Mouse (Mus musculus): Measurements from ENCODE around the gene Gadl1. TPM values are rescaled to one million over a fixed set of nuclear protein-coding genes. Genes with fewer than 3 reads are reported as not detected.

Gene Gadl1
- total and polyA plus RNA-seq, 2 experiments from 2014 or later: 0.19 to 0.50 TPM

GRCm38 (mm10) chr9:116108729-116109128, 199.5 kb downstream of the Gadl1 start:
- no peak for TF ChIP-seq CTCF (IDR thresholded peaks at IDR 0.05; ENCODE audit: low read depth)
- Histone ChIP-seq H3K4me2 (ENCODE audit: low read depth) (no peak overlapping the region), H3K36me3 (ENCODE audit: insufficient read depth) (no peaks in the 10 kb centered on the region), H3K9me3 (ENCODE audit: low read length) (no peaks in the 10 kb centered on the region), H3K27ac (ENCODE audit: low read depth, low read length) (no peak overlapping the region), H3K4me3 (ENCODE audit: low read depth, low read length) (no peak overlapping the region), H3K27me3 (ENCODE audit: insufficient read depth, low read length) (no peaks in the 10 kb centered on the region), H3K9ac (no peak overlapping the region), H3K4me1 (ENCODE audit: insufficient read depth) (no peaks in the 10 kb centered on the region)
- 75% methylated on average over 2 of the region's 2 CpGs for WGBS
- DNase-seq (no peak), ATAC-seq (no peak)

GRCm38 (mm10) chr9:116111149-116111970, 202.1 kb downstream of the Gadl1 start:
- no peaks in the 10 kb centered on the region for H3K36me3 ChIP-seq (ENCODE audit: insufficient read depth)
- no peaks in the 10 kb centered on the region for H3K4me1 ChIP-seq (ENCODE audit: insufficient read depth)
- no peak overlapping the region for H3K4me2 ChIP-seq (ENCODE audit: low read depth)
- no peak overlapping the region for H3K27ac ChIP-seq (ENCODE audit: low read depth, low read length)
- no peak overlapping the region for H3K4me3 ChIP-seq (ENCODE audit: low read depth, low read length)
- H3K27me3 ChIP-seq (ENCODE audit: insufficient read depth, low read length): no peaks in the 10 kb centered on the region
- H3K9ac ChIP-seq: no peak overlapping the region
- 80% methylated on average over 9 of the region's 9 CpGs for WGBS
- no peaks in the 10 kb centered on the region for H3K9me3 ChIP-seq (ENCODE audit: low read length)
- no peak for TF ChIP-seq CTCF (IDR thresholded peaks at IDR 0.05; ENCODE audit: low read depth)
- no peak for DNase-seq
- no peak for ATAC-seq

GRCm38 (mm10) chr9:116114339-116114738, 205.1 kb downstream of the Gadl1 start:
- no peak for ATAC-seq
- 82% methylated on average over 4 of the region's 4 CpGs for WGBS
- no peak for DNase-seq
- no peak for TF ChIP-seq CTCF (IDR thresholded peaks at IDR 0.05; ENCODE audit: low read depth)
- Histone ChIP-seq H3K4me2 (ENCODE audit: low read depth) (no peak overlapping the region), H3K27ac (ENCODE audit: low read depth, low read length) (no peak overlapping the region), H3K9ac (no peak overlapping the region), H3K4me1 (ENCODE audit: insufficient read depth) (no peaks in the 10 kb centered on the region), H3K27me3 (ENCODE audit: insufficient read depth, low read length) (no peaks in the 10 kb centered on the region), H3K36me3 (ENCODE audit: insufficient read depth) (no peaks in the 10 kb centered on the region), H3K9me3 (ENCODE audit: low read length) (no peaks in the 10 kb centered on the region), H3K4me3 (ENCODE audit: low read depth, low read length) (no peak overlapping the region)

GRCm38 (mm10) chr9:116115875-116116274, 206.6 kb downstream of the Gadl1 start:
- 95% methylated on average over 7 of the region's 7 CpGs for WGBS
- TF ChIP-seq CTCF (IDR thresholded peaks at IDR 0.05; ENCODE audit: low read depth): no peak
- no peaks in the 10 kb centered on the region for H3K9me3 ChIP-seq (ENCODE audit: low read length)
- H3K27me3 ChIP-seq (ENCODE audit: insufficient read depth, low read length): no peaks in the 10 kb centered on the region
- H3K36me3 ChIP-seq (ENCODE audit: insufficient read depth): no peaks in the 10 kb centered on the region
- DNase-seq (no peak), ATAC-seq (no peak)
- no peak overlapping the region for H3K27ac ChIP-seq (ENCODE audit: low read depth, low read length)
- no peak overlapping the region for H3K4me3 ChIP-seq (ENCODE audit: low read depth, low read length)
- no peaks in the 10 kb centered on the region for H3K4me1 ChIP-seq (ENCODE audit: insufficient read depth)
- H3K4me2 ChIP-seq (ENCODE audit: low read depth): no peak overlapping the region
- H3K9ac ChIP-seq: no peak overlapping the region

GRCm38 (mm10) chr9:116118332-116118872, 209.1 kb downstream of the Gadl1 start:
- Histone ChIP-seq H3K4me2 (ENCODE audit: low read depth) (no peak overlapping the region), H3K9me3 (ENCODE audit: low read length) (no peaks in the 10 kb centered on the region), H3K27me3 (ENCODE audit: insufficient read depth, low read length) (no peaks in the 10 kb centered on the region), H3K36me3 (ENCODE audit: insufficient read depth) (no peaks in the 10 kb centered on the region), H3K27ac (ENCODE audit: low read depth, low read length) (no peak overlapping the region), H3K9ac (no peak overlapping the region), H3K4me3 (ENCODE audit: low read depth, low read length) (no peak overlapping the region), H3K4me1 (ENCODE audit: insufficient read depth) (no peaks in the 10 kb centered on the region)
- DNase-seq: no peak
- no peak for ATAC-seq
- 20% methylated on average over 8 of the region's 8 CpGs for WGBS
- TF ChIP-seq CTCF (IDR thresholded peaks at IDR 0.05; ENCODE audit: low read depth): no peak

- ATAC-seq (no peak), DNase-seq (no peak)
- no peak for TF ChIP-seq CTCF (IDR thresholded peaks at IDR 0.05; ENCODE audit: low read depth)
- Histone ChIP-seq H3K27me3 (ENCODE audit: insufficient read depth, low read length) (no peaks in the 10 kb centered on the region), H3K36me3 (ENCODE audit: insufficient read depth) (no peaks in the 10 kb centered on the region), H3K9me3 (ENCODE audit: low read length) (no peaks in the 10 kb centered on the region), H3K27ac (ENCODE audit: low read depth, low read length) (no peak overlapping the region), H3K4me1 (ENCODE audit: insufficient read depth) (no peaks in the 10 kb centered on the region), H3K4me2 (ENCODE audit: low read depth) (no peak overlapping the region), H3K9ac (no peak overlapping the region), H3K4me3 (ENCODE audit: low read depth, low read length) (no peak overlapping the region)
- WGBS: 69% methylated on average over 7 of the region's 7 CpGs
These were observed 210.7 kb downstream of the Gadl1 start for GRCm38 (mm10) chr9:116119990-116120389.

GRCm38 (mm10) chr9:116121472-116121871, 212.2 kb downstream of the Gadl1 start:
- H3K4me3 ChIP-seq (ENCODE audit: low read depth, low read length): no peak overlapping the region
- no peak overlapping the region for H3K9ac ChIP-seq
- no peaks in the 10 kb centered on the region for H3K9me3 ChIP-seq (ENCODE audit: low read length)
- no peaks in the 10 kb centered on the region for H3K27me3 ChIP-seq (ENCODE audit: insufficient read depth, low read length)
- 83% methylated on average over 7 of the region's 7 CpGs for WGBS
- TF ChIP-seq CTCF (IDR thresholded peaks at IDR 0.05; ENCODE audit: low read depth): no peak
- no peak overlapping the region for H3K27ac ChIP-seq (ENCODE audit: low read depth, low read length)
- no peaks in the 10 kb centered on the region for H3K4me1 ChIP-seq (ENCODE audit: insufficient read depth)
- ATAC-seq: no peak
- no peak overlapping the region for H3K4me2 ChIP-seq (ENCODE audit: low read depth)
- H3K36me3 ChIP-seq (ENCODE audit: insufficient read depth): no peaks in the 10 kb centered on the region
- DNase-seq: no peak

All from forebrain, postnatal 0 days (tissue).